Mouse (Mus musculus) right cerebral cortex, postnatal 4 days (tissue): ENCODE results near the gene Vgll4.

Experiments used
- DNase-seq: peaks from one replicate; pipeline ENCODE4 v3.0.0-alpha.2; 2022

Gene Vgll4

DNA sequence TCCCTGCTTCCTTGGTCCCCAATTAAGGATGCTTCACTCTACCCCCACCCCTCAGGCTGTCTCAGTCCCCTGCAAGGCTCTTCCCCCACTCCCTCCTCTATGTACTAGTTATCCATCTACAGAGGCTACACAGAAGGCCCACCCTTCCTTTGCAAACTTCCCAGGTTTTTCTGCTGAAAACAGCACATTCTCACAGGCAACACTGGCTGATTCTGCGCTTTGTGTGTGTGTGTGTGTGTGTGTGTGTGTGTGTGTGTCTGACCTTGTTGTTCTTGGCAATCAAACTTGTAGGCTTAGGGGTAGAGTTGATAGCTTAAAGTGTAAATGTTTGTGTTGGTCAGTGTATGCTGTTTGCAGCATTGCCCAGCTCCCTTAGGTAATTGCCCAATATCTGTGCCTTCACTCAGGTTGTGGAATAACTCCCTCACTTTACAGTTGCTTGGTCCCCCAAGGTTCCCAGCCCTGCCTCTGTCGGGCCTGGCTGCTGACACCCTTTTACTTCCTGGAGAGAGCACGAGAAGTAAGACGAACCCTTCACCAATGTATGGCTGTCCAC, 135.9 kb downstream of the Vgll4 start:
- no peak for DNase-seq

DNA sequence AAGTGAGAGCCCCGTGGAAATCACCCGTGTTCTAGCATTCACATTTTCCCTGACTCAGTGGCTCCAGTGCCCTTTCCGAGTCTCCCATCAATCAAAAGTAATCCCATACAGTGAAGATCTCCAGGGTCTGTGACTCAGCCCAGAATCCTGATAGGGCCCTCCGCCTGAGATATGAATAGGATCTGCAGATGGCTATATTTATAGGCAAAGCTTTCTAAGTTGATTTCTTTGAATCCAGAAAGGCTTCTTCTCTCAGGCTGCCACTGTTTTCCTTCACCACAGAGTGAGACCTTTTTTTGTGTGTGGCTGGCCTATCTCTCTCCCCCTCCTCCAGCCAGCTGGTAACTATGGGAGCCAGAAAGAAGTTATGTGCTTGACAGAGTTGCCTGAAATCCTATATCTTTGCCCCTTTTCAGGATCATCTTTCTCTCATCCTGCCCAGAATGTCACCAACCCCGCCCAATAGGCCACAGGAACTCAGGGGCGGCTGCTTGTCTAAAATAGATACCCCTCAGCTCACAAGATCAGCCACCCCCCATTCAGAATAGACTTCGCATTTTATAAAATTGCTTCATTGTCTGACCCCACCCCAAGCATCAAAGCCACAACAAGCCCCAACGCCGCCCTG, 136.6 kb downstream of the Vgll4 start:
- no peak for DNase-seq

- DNase-seq = no peak
Measured at GRCm38 (mm10) chr6:114831807-114832206, 138.0 kb downstream of the Vgll4 start.

DNA sequence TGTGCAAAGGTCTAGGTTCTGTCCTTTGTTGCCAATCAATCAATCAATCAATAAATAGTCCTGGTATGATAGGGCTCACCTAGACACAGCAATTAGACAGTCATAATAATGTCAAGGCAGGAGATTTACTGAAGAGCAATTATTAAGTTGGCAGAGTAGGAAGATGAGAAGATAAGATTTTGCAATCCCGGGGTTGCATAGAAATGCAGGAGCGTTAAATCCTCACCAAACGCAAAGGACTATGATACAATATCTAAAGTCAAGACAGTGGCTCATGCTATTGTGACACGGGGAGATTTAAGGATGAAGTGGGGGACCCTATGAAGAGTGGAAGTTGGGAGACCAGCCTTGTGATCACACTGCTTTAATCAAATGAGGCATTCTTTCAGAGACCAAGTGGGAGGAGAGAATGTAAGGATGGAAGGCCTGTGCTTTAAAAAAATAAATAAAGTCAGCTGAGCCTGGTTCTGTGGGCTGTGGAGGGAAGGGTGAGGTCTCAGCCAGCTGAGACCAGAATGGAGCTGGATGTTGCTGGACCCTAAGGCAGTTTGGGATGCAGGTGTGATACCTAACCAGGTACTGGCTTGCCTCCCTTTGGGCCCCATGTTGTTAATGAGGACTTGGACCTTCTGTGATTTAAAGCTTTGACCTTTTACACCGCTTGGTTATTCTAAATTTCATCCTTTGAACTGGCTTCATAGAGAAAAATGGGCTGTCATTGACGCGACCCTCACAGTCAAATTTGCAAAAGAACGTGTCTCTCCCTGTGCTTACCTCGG, 139.9 kb downstream of the Vgll4 start:
- no peak for DNase-seq

DNA sequence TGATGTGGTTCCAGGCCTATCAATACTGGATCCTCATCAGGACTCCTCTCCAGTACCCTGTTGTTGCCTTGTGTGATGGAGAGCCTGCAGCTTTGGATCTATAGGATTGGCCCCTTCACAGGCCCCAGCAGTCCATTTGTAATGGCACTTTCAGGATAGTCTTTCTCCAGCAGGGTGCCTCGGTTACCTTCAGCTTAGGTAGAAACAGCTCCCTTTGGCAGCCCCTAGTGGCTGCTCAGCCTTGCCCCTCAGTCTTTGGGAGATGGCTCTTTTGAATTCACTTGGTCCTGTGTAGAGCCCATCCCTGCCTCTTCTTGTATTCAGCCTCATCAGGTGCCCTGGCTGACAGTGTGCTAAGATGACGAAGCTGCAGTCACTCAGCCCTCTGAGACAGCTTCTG, 142.9 kb downstream of the Vgll4 start:
- DNase-seq = no peak

DNA sequence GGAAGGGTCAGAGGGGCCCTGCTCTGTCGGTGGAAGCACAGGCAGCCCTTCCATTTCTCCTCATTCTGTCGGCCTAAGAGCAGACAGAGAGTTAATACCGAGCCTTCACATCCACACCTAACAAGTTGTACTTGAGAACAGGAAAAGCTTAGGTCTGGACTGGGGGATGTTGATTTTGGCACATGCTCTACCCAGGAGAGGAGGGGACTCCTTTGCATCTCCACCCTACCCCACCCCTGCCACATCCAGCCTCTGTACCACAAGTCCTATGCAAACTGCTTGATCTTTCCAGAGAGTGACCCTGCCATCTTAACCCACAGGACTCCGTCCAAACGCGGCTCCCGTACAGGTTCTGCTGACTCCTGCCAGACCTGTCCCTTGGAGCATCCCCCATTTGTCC, 148.1 kb downstream of the Vgll4 start:
- DNase-seq = no peak

GRCm38 (mm10) chr6:114819971-114820481, 149.8 kb downstream of the Vgll4 start:
- DNase-seq = no peak

- no peak for DNase-seq
Measured at GRCm38 (mm10) chr6:114818471-114818870, 151.3 kb downstream of the Vgll4 start.

GRCm38 (mm10) chr6:114817948-114818347, 151.8 kb downstream of the Vgll4 start:
- no peak for DNase-seq

- peak; percentile 50 for DNase-seq
Measured at GRCm38 (mm10) chr6:114814882-114815650, 154.7 kb downstream of the Vgll4 start.

GRCm38 (mm10) chr6:114814199-114814881, 155.5 kb downstream of the Vgll4 start:
- no peak for DNase-seq

GRCm38 (mm10) chr6:114812779-114813178, 157.0 kb downstream of the Vgll4 start:
- no peak for DNase-seq

DNA sequence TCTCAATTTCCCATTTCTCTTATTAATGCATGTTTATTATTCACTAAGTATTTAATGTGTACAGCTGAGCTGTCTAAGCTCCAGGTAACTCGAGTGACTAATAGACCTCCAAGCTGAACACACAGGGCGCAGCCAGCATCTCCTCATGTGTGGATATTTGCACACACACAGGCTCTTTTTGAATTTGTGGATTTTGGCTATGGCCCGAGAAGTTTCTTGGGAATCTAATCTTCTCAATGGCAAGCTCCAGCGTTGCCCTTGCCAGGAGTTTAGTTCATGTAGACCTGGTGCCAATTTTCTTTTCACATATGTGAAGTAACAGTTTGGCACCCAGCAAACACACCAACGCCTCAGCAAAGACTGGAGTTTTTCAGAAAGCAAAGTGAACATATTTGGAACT, 157.5 kb downstream of the Vgll4 start:
- DNase-seq = peak; percentile 26
